Mouse (Mus musculus) mouse embryonic stem cell (cell line): ENCODE data around the gene Tmem43.
"Not testable (repeated sequence)": the region's sequence is repeated elsewhere in the genome, so short reads cannot be mapped to it uniquely, and the experiment has no call there.

Source experiments
- in situ Hi-C, 2 experiments: fragments of 300-500 bp; cut with MboI; formaldehyde crosslinking; loops; 1 replicate in 1 of 2; 3 replicates in 1 of 2; pipeline ENCODE4 v1.14.3; 2019 to 2020; ENCODE audit warnings: low sequenced_read_pairs in 2 of 2, low pct_unique_long_range_greater_than_20kb in 1 of 2, mixed read lengths in 1 of 2; ENCODE audit not compliant: unreplicated experiment in 1 of 2

The Tmem43 gene

GRCm38 (mm10) chr6:91472868-91473804 lies at the start of gene Tmem43, which contains the start of gene Chchd4:
Tmem43 (plus strand) TSS chr6:91473703.
Chchd4 (minus strand) TSS chr6:91473546.
- in situ Hi-C loops = no loop called here

DNA sequence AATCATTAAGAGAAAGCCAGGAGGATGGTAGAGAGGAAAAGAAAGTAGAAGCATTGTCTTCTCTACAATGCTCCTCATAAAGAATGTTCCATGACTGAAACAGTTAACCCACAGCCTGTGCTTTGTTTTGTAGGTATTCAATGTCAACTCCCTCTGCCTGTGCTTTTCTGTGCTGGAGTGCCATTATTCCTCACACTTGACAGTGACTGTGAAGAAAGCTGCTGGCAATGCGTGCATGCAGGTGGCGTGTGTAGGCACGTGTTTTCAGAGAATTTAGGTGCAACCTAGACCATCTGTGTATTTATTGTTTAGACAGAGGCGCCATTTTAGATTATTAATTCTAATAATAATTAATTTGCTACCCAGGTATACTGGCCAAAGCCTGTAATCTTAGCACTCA lies 49.4 kb upstream of the Tmem43 start:
- in situ Hi-C loops = no loop called here

DNA sequence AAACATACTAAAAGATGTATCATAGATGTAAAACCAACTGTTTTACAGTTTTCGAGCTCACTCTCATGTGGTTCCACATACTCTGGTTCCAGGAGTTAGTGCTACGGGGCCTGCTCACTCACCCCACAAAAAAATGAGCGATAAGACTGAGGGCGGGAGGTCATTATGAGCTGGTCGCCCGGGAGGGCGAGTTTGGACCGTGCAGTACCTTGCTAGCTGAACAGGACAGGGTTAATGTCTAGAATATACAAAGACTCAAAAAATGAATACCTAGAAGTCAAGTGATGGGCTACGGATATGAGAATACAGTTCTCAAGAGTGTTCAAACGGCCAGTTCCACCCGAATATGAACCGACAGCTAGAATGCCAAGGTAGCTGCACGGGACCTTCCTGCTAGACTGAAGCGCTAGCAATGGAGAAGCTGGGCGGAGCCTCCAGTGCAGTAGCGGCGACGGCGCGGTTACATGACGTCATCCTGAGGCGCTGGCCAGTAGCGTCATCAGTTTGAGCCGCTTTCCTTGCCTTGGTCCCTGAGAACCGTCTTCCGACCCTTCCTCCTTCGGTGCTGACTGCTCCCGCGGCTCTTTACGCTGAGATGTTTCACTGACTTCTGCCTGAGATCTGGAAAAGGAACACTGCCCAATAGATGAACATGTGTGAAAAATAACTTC lies 32.9 kb upstream of the Tmem43 start:
- in situ Hi-C loops = no loop called here

GRCm38 (mm10) chr6:91441145-91441662 lies 32.3 kb upstream of the Tmem43 start:
- in situ Hi-C loops = no loop called here

DNA sequence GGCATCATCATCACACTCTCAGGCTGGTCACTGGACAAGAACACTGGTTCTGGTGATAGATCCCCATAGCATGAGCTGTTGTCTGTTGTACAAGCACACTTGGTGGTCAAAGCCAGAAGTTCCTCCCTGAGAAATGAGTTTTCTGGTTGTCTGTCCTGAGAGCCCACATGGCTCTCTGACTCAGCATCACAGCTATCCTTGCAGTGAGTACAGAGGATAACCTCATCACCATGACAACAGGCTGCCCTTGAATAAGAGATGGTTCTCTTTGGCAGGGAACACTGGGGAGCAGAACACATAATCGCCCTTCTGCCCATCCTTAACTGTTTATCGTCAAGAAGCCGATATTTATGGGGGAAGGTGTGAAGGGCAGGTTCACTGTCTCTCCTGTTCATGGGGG lies 28.2 kb upstream of the Tmem43 start:
- in situ Hi-C loops = no loop called here

DNA sequence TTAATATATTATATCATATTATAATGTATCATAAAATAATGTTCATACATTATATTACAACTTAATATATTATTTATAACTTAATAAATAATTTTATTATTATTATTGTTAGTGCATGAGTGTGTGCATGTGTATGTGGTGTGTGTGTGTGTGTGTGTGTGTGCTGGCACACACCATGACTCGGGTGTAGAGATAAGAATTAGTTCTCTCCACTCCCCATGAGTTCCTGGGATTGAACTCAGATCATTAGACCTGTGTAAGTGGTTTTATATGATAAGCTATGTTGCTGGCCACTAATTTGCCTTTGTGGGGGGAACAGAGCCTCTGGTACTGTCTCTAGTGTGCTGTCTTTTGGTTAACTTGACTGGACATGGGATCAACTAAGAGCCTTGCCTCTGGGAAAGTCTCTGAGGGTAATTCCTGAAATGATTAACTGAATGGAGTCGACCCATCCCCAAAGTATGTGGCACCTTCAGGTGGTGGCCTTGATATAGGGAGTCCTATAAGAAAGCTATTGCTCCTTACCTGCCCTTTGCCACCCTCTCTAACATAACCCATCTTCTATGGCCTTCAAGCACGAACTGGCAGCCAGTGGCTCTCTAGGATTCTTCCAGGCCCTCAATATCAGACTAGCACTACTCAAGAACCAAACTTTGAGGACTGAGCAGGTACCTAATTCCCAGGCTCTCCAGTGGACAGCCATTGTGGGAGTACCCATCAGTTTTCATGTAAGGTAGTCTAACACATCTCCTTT lies 23.9 kb upstream of the Tmem43 start:
- in situ Hi-C loops = no loop called here

DNA sequence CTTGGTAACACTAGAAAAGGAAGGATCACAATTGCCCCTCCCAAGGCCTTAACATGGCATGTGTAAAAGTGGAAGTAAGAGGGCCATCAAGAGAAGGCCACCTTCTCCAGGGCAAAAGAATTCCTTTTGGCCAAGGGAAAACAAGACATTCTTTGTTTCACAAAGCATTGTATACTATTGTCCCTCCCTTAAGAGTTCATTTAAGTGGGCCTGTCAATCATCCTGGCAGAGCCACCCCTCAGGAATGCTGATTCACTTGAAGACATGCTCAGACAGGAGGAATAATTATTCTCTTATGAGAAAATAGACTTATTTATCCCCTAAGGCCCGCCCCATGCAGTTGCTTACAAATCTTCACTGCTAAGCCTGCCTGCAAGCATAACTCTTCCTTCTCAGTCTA lies 21.4 kb upstream of the Tmem43 start:
- in situ Hi-C loops = no loop called here

DNA sequence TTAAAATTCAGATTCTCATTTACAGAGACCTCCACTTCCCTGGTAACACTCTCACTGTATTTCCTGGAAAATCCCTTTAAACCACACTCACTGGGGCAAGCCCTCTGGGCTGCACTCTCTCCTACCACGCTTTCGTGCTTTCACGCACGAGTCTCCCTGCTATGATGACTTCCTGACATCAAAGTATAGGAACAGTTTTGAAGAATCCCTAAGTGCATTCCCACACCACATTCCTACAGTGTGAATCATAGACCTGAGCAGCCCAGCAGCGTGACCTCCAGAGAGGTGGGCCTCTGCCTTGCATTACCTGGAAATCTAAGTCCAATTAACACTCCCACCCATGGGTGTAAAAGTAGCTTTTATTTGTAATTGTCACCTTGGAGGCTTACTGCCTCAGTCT lies 19.0 kb upstream of the Tmem43 start:
- in situ Hi-C loops = no loop called here

- in situ Hi-C loops = no loop called here
Observed at GRCm38 (mm10) chr6:91459471-91459870, 14.0 kb upstream of the Tmem43 start.

DNA sequence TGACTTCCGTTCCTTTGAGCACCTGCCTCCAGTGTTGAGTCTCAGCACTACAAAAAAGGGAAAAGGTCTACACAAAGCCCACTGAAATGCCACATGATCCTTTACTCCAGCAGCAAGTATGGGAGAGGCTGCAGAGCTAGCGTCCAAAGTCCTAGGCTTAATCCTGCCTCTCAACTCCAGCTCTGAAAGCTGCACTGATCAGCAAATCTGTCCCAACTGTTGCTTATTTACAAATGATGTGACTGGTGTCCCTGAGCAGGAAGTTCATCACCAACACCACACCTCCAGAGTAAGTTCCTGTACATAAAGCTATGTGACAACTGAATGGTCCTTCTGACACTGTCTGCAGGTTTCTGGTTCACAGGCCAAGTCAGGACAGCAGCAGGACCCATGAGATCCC lies 7.7 kb upstream of the Tmem43 start:
- in situ Hi-C loops = no loop called here

DNA sequence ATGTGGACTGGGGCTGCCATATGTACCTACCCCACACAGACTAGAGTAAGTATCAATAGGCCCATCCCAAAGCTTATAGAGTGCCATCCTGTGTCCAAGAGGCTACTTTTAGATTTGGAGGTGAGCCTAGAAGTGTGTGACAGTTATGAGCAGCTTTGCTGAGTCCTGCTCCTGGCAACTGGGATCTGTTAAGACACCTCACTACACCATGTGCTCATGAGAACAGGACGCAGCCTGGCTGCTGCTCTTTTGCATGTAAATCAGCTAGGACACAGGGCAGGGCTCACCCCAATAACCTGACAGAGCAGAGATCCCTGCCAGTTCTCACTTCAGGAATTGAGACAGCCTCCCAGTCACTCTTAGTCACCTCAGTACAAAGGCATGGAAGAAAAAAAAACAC lies 6.4 kb upstream of the Tmem43 start:
- in situ Hi-C loops = no loop called here

GRCm38 (mm10) chr6:91470712-91471111 lies 2.8 kb upstream of the Tmem43 start:
- in situ Hi-C loops = no loop called here

GRCm38 (mm10) chr6:91471427-91471826 lies 2.1 kb upstream of the Tmem43 start:
- in situ Hi-C loops = not testable (repeated sequence)

DNA sequence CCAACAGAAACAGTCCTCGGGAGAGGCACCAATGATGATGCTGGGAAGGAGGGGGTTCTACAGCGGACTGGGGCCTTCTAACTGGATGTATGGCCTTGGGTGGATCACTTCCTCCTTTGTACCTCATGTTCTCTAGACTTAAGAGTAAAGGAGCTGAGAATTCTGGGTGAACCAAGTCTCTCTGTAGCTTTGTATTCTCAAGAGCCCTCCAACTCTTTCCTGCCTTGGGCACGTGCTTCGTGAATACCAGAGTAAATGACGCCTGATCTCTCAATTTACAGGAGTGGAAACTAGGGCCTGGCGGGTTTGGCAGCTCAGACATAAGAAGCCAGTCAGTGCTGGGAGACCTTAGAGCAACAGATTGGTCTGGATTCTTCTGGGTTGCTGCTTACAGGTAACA lies 1.2 kb upstream of the Tmem43 start:
- in situ Hi-C loops = no loop called here

DNA sequence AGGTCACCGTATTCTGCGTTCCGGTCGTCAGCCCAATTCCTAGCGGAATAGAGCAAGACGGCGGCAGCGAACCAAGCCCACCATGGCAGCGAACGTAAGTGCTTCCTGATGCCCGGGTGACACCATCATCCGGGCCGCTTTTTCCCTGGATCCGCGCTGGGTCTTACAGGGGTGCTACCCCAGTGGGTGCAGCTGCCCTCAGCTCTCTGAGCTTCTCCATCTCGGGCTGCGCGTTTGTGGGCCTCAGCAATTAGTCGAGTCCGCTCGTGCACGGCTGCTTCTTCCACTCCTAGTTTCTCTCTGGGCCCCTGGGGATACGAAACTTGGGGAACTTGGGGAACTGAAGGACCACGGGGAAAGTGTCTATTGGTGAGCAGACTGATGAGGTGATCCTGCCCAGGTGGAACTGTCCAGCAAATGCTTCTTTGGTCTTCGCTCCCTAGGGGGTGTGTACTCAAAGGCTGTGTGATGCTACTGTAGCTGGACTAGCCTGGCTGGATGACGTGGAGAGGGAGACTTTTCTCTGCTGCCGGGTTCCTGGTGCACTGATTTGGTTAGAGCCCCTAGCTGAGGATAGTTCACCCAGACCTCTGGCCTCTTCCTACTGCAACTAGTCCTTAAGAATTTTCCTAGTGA lies 420 bp downstream of the Tmem43 start:
- in situ Hi-C loops = no loop called here

DNA sequence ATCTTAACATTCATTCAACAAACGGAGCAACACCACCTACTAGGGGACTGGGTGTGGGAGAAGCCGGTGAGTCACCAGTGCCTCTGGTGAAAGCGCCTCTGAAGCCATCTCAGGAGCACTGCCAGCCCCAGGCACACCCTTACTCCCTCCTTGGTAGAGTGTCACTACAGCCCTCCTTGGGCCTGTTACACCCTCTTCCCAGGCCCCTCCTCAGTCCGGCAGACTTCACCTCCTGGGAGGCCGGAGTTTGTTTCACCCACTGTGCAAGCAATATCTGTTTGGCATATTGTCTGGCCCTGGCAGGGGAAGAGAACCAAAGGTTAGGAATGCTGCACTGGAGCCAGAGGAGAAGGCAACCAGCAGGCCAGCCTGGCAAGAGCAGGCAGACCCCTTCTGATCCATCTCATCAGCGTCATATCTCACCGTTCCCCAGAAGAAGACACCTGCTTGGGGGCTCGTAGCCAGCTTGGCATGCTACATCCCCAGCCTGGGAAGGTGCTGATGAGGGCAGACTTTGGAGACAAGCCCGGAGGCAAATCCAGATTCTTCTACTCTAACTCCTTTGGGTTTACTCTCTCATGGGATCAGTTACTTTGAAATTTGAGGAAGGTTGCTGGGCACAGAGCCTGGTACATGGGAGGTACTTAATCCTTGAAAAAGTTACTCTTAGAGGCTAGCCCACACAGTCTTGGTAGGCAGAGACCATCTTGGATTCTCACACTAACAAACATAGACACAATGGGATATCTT lies 1.1 kb downstream of the Tmem43 start:
- in situ Hi-C loops = no loop called here

DNA sequence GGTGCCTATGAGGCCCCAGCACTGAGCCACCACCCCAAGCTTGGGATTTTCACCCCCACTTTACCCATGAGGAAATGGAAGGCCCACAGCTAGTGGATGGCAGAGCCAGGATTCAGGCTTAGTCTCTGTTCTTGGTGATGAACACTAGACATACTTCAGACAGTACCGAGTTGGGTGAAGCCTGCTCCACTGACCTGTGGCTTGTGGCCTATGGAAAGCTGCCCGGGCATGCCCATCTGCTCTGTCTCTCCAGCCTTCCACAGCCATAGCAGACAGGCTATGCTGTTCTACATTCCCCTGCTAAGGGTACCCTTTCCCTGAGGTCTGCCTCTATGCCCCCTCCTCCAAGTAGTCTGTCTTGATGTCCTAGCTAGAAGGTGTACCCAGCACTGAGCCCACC lies 3.0 kb downstream of the Tmem43 start:
- in situ Hi-C loops = no loop called here

GRCm38 (mm10) chr6:91483371-91483770 lies 9.9 kb downstream of the Tmem43 start:
- in situ Hi-C loops = no loop called here
